Mouse (Mus musculus) heart, postnatal 0 days (tissue): ENCODE data around the gene Slc9a2.

Source experiments
- CTCF ChIP-seq: IDR thresholded peaks from 2 replicates; pipeline ENCODE4 v1.5.1; 2016; ENCODE audit warnings: antibody characterized with exemption, control low read depth, low read depth
- EP300 ChIP-seq: IDR thresholded peaks from 2 replicates; pipeline ENCODE4 v1.6.1; 2016; ENCODE audit warnings: antibody characterized with exemption, low read depth

DNA sequence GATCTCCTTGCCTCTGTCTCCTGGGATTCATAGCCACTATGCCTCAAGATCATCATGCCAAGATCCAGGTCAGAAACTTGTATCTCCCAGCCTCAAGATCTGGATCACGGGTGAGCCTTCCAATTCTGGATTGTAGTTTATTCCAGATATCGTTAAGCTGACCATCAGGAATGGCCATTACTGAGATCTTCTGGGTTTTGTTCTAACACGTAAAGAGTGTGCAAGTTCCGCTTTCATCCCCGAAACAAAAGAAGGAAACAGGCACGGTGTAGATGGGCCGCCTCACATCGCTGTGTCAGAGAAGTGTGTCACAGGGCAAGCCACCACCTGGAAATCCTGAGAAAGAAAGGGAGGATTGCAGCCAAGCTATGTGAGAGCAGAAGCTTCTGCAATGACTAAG, 118.7 kb downstream of the Slc9a2 start:
- TF ChIP-seq CTCF (no peak), EP300 (no peak)
